Mouse (Mus musculus) adrenal gland, postnatal 10 days (tissue): ENCODE data around the gene Insyn1. TPM values are rescaled to one million over a fixed set of nuclear protein-coding genes. Genes with fewer than 3 reads are reported as not detected.

Experiments
- DNase-seq: peaks from one replicate; pipeline ENCODE4 v3.0.0; 2021; ENCODE audit warnings: mixed read lengths
- long read RNA-seq, 2 experiments: library from polyadenylated mRNA; stranded (forward); transcript quantifications; one replicate each; pipeline ENCODE4 v2.0.0; 2021
- total RNA-seq, 2 experiments: library from RNA; stranded (reverse); gene quantifications; 2 replicates each; pipeline ENCODE4 v1.2.3; 2021

Insyn1 gene
- total RNA-seq: 10 to 100 TPM in 1 of 2 experiments, 1 to 10 TPM in 1; 9.6 to 10.7 TPM
- long read RNA-seq, experiment 1, partial matches to known transcripts: 1 of 3 reads
- long read RNA-seq, experiment 1, other reads (novel, unspliced or antisense): 1 of 3 reads
- long read RNA-seq, experiment 2, partial matches to known transcripts: 0 of 1 reads
- long read RNA-seq, experiment 2, other reads (novel, unspliced or antisense): 0 of 1 reads

DNA sequence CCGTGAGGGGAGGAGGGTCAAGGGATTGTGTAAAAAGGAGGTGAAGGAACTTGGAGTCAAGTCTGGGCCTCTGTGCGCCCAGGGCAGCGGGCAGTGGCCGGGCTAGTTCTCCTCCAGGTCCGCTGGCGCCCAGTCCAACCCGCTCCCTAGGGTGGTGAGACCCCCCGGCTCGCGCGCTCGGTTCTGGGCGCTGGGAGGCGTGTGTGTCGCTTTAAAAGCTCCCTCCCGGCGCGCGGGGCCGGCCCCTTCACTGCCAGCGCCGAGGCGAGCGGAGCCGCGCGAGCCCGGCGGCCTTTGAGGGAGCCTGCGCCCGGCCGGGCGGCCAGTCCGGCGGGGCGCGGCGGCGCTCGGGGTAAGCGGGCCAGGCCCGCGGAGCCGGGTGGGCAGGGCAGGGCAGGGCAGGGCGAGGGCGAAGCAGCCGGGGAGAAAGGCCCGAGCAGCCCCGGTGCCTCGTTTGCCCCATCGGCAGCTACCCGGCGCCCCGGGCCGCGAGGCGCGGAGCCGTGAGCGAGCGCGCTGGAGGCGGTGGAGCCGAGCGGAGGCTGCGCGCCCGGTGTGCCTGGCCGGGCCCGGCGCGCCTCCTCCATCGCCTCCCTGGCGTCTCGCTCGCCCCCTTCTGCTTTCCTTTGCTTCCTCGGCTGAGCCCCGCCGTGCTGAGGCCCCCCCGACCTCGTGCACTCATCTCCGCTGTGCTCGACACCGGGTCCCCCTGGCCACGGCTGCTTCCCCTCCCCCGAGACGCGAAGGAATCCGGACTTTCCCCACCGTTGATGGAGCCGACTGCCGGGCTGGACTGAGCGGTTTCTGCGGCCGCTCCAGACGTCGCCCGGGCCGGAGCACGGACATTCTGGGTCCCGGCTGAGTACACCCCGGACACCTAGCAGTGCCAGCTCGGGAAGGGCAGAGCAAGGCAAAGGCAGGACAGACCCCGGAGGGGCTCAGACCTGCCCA is at the start of gene Insyn1:
TSS of gene Insyn1 (plus strand) at position 753 of the 951 bp plus-strand sequence.
- DNase-seq: peak; percentile 82

DNA sequence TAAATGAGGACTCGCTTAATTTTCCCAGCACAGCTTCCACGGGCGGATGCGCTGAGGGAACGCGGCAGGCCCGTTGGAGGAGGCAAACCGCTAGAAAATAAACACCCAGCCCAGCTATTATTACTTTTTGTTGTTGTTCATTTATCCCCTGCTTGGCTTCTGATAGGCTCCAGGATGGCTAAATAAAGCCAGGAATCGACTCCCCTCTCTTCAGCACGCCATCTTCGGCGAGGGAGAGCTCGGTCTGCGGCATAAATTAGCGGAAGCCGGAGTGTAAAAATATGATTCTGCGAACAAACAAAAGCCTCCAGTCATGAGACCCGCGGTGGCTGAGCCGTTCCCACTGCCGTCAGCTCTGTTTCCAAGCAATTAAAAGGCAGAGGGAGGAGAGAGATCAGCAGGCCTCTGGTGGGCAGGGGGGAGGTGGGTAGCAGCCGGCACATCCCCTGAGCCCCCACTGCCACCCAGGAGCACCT is 49.4 kb upstream of the Insyn1 start:
- no peak for DNase-seq

DNA sequence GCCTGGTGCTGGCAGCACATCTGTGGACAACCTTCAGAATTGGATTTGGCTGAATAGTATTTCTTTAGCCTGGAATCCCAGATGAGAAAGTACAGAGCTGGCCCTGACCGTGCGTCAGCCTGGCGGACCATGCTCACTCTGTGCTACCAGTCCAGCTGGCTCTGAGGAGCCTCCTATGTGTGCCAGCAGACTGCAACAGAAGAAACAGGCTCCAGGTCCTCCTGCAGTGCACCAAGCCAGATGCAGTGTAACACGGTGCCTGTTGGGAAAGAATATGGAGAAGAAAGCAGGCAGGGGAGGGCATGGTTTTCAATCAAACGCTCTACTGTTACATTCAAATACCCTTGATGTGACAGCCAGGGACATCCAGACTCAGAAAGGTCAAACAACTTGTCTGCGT is 48.3 kb upstream of the Insyn1 start:
- peak; percentile 75 for DNase-seq

DNA sequence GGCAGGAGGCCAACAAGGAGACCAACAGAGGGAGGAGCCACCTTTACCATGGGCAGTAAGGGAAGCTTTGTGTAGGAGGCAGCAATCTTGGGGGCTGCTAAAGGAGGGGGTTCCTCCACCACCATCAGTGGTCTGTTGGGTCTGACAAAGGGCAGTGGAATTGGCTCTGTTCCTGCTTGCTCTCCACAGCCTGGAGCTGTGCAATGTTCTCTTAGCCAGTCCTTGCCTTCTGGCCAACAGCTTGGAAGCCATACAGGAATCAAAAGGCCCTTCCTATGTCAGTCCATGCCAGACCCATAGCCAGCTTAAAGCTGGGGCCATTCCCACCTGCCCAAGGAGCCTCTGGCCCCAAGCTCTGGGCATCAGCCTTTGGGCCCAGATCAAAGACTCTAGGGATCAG is 47.8 kb upstream of the Insyn1 start:
- peak; percentile 55 for DNase-seq

DNA sequence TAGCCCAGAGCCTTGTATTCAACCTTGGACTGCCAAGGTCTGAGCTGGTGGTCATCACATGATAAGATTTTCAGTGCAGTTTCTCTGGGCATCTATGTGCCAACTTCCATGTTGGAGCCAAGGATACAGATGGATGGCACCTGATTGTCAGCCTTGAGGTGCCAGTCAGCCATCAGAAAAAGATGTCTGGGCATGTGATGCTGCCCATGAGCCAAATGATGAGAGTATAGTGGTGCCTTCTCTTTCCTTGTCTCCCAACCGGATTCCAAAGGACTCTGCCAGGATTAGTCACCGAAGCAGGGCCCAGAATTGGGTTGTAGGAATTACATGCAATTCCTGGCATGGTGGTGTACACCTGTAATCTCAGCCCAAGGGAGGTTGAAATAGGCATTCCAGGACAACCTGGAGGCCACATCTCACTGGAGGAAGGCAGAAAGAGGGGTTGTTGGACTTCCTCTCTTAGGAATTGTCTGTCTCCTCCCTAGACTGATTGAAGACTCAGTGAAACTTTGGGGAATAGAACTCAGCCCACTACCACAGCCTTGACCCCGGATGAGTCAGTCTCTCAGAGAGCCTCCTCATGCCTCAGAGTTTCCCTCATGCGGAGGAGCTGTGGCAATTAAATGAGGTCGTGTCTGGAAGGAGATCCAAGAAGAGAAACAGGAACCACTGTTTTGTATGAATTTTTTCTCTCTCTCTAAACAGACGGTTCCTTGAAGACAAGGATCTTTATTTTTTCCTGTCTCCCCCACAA is 46.9 kb upstream of the Insyn1 start:
- no peak for DNase-seq

DNA sequence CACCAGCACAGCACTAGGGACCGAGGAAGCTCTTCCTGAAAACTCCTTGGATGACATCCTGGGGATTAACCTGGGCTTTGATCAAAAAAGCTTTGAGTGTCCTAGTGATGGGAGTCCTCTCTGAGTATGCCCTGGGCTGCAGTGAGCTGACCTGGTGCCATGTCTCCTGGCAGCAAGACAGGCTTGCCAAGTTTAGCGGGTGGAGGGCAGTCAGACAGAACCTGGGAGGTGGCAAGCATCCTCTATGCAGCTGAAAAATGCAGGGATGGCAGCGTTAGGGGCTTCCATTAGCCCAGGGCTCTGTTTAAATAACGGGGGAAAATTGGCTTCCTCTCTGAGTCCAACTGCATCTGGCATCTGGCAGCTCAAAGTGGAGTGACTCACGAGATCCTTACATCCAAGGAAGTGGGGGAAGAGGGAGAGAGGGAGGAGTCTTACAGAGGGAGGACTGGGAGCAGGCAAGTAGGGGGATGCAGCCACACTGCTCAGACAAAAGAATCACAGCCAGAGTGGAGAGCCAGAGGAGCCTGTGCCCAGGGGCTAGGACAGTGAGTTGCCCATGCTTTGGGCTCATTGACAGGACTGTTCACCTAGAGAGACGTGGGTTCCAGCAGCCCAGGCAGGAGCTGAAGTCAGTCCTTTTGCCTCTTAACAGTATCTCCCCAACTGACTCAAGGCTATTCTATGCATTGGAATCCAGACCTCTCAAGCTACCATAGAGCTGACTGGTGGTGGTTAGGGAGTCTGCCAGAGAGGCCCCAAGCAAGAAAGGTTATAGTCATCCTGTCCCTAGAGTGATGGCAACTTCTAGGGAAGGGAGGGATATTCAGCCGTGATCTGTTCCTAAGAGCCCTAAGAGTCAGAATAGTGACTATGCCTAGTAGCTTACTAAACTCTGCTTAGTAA is 46.0 kb upstream of the Insyn1 start:
- DNase-seq: no peak

DNA sequence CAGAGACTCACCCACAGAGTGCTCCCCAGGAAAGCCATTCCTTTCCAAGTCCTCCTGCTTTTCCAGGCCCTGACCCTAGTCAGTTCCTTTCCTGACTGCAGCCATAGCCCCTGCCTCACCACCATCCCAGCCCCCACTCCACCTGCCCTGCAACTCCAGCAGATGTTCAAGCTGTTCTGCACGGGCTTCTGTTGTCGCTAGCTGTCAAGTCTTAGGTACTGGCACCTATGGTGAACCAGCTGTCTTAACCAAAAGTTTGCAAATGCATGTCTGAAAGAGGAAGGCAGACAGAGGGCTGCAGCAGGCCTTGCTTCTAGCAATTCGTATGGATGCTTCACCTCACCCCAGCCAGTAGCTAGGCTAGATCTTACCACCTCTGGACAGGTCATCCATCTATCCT is 45.3 kb upstream of the Insyn1 start:
- no peak for DNase-seq

DNA sequence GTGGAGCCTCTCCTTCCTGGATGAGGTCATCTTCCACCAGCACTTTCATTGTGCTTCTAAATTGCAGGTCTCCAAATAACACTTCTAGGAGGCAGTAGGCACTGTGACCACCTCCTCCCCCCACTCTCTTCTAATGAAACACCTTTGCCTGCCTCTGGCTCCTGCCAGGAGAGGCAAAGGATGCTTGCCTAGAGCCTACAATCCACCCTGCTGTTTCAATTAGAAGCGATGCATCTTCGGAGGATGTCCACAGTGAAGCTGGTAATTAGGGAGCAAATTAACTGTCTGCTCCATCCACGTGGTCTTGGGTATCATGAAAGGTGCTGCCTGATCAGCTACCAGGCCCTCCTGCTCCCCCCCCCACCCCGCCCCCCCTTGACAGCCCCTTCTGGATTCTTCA is 41.6 kb upstream of the Insyn1 start:
- no peak for DNase-seq

DNA sequence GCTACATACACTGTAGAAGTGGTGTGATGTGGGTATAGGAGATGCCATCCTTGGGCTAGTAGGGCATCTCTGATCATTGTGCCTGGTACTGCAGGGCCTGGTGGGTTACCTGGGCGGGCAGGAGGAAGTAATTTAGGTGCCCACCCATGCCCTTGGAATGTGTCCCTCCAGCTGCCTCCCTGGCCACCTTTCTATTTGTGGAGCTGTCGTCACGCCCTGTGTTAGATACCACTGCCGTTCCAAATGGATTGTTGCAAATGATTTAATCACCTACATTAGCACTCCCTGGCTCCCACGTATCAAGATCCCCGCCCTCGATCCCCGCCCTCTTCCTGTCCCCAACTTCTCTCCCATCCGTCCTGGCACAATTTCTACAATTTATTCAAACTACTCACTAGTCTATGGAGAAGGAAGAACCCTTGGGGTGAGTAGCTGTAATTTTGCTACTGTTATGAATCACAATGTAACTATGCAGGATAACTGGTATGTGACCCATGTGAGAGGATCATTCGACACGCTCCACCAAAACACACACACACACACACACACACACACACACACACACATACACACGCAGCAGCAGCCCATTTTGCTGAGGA is 40.3 kb upstream of the Insyn1 start:
- DNase-seq: no peak

DNA sequence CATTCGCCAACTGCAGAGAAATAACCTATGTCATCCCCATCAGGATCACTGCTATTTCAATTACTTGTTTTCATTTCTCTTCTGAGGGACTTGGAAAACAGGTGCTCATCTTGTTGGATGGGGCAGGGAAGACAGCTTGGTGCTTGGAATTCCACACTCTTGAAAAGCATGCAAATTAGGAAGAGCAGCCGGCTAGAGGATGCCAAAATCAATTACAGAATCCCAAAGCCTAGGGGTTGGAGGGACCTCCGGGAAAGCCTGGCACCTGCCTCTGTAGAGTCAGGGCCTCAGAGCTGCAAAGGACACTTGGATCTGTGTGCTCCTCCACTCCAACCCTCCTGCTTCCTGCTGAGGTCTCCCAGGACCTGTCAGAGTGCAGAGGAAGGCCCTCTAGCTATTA is 38.9 kb upstream of the Insyn1 start:
- DNase-seq: no peak

DNA sequence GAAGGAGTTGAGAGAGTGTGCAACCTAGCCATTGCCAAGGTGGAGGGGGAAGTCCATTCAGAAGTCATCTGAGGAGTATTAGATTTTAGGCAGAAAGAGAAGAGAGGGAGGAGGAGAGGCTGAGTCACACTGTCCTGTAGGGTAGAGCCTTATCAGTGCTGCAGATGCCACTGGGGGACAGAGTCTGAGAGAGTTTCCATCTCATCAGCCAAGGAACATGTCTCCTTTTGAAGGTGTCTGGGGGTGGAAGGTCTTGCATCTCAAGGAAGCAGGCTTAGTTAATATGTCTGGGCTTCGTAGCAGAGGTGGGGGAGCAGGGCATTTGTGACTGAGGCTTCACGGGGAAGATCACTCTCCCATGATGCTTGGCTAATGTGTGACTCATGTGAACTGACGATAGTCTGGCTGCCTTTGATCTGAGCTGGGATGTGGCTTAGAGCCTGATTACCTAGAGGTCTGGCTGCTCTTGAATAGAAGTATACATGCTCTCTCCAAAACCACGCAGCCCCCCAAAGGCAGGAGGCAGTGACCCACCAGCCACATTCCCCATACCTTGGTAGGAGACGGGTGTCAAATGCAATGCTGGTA is 34.5 kb upstream of the Insyn1 start:
- no peak for DNase-seq

DNA sequence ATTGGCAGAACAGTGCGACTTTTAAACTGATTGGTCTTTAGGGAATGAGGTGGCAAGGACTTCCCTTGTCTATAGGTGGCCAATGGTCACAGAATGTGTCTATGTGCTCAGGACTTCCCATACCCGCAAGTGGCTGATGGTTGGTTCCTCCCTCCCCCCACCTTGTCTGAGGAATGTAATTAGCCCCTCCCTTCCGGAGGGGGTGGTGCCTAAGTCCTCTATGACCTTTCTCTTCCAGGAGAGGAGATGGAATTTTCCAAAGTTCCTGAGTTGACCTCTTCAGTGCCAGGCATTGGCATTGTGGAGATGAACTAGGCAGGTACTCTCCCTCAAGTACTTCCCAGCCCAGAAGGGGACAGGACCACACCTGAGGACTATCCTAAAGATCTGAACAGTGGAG is 33.5 kb upstream of the Insyn1 start:
- no peak for DNase-seq

DNA sequence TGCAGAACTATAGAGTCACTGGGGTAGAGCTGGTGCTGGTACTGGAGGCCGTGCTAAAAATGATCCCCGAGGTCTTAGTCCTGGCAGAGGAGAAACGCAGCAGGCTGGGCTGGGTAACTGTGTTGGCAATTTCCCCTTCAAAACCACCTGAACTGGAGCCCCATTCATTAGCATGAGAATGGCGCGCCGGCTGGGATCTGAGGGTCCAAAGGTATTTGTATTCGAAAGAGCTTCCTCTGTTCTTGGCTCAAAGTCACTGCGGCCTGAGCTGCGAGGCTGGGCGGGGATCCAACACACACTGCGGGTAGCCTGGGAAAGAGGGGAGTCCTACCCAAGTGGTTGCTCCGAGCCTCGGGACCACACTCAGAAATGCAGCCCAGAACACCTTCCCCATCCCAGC is 32.6 kb upstream of the Insyn1 start:
- DNase-seq: no peak

DNA sequence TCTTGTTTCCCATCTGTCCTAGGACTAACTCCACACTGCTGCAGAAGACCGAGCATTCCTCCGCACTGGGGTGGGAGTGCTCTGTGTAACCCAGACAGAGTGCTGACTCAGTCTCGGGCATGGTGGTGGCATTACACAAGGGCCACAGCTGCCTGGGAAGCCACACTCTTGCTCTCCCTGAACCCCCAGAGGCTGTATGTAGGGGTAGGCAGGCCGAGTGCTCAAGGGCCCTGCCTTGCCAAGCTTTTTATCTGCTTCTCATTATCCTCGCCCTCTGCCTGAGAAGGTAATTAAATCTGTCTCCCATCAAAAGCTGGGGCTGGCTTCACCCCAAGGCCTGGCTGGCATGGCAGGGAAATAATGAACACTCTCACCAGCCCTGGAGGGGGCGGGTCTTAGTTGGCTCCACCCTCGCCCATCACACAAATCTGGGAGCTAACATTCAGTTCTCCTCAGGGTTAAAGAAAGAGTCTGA is 30.9 kb upstream of the Insyn1 start:
- no peak for DNase-seq

DNA sequence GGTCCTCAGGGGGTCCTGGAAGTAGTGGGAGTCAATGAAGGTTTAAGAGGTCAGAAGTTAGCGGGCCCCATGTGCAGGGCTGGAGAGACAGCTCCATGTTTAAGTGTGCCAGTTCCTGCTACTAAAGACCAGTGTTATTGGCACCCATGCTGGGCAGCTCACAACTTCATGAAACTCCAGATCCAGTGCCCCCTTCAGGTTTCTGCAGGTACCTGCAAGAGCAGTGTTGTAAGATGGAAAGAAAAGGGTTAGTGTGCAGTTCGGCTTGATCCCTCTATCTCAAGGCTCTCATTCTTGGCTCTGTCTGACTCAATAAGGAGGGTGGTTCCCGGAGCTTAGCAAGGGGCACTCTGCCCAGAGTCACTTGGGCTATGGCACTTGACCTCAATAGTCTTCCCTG is 30.1 kb upstream of the Insyn1 start:
- no peak for DNase-seq

DNA sequence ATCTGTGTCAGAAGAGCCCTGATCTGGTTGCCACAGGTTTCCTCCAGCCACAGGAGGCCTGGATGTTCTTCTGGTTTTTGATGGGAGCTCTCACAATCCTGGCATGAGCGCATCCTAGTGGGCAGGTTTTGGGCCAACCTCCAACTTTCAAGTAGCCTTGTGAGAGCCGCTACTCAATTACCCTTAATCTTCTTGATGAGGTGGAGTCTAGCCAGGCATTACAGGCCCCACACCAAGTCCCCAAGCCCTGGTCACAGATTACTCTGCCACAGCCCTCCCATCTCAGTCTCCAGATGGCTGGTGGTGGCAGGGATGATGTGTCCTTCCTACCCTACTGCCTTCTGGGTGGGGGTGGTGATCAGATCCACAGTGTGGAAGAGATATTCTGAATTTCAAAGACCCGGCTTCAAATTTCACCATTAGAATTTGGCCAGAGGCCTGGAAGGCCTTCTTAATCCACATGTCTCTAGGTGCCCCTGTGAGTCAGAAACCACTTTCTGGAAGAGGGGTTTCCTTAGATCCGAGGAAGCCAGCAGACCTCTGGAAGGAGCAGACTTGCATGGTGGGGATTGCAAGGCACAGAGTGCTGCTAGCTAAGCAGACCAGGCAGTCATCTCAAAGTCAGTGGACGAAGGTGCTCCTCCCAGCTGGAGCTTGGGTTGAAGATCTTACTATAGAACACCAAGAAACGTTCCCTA is 29.4 kb upstream of the Insyn1 start:
- DNase-seq: no peak

DNA sequence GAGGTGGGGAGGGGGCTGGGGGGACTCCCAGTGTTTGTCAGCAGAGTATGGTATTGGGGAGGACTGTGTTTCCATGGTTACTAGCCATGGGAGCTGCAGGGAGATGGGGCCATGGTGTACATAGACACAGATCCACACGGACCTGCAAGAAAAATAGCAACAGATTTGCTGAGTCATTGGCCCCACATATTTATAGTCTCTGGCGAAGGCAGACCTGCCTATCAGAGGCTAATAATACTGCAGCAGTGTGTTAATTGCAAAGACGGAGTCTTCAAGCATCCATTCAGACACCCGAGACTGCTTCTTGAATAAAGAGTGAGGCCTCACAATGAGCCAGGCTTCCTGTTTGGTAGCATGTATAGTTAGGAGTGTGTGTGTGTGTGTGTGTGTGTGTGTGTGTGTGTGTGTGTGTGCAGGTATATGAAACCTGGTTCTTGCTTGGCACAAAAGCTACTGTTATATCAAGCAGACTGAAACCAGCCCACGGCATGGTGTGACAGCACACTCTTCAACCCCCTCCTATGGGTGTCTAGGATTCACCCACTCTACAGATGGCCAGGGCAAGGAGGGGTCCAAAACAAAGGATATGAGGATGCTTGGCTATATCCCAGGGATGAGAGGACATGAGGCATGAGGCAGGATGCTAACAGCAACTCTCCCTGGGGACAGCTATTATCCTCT is 20.9 kb upstream of the Insyn1 start:
- no peak for DNase-seq

DNA sequence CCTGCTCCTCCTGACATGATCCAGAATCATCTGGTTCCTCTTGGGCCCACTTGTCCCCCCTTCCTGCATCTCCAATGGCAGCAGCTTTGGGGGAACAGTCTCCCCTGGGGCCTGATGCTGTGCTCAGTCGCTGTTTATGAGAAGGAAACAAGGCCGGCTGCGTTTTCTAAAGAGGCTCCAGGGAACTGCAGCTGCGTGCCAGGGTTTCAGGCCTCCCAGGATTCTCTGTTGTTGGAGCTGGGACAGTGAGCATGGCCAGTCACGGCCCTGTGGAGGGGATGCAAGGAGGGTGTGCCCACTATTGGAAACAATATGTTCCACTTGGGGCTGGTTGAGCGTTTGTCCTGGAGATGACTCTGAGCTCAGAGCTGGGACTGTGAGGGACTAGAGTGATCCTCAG is 17.9 kb upstream of the Insyn1 start:
- DNase-seq: no peak

DNA sequence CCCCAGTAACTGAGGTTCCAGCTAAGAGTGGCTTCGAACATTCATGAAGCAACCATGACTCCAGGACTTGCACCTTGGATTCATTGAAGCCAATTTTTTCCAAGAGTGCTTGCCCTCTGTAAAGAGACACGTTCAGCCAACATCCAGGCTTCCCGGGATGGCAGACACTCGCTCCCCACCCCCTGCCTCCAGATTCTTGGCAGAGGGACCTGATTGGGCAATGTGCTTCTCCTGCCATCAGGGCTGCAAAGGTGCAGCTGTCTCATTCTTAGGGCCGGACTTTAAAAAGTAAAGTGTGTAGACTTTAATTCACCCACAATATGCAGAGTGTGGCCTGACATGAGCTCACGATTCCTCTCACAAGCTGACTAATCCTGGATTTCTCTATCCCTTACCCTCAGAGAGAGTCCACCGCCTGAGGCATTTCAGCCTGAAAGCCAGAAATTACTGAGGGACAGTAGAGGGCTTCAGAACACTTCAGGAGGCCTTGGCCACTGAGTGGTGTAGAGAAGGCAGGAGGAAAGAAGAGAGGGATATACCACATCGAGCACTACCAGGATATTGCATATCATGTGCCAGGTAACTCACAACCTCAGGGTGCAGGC is 15.1 kb upstream of the Insyn1 start:
- peak; percentile 45 for DNase-seq
